Mouse (Mus musculus) heart, embryonic 16.5 days (tissue): ENCODE results near the gene Frs3. TPM values are rescaled to one million over a fixed set of nuclear protein-coding genes. Genes with fewer than 3 reads are reported as not detected.

Experiments
- ATAC-seq: fragments of 200-750 bp; cut with Nextera tagmentation; replicated peaks from 2 replicates; pipeline ENCODE4 v1.8.0; 2017; ENCODE audit warnings: moderate number of reproducible peaks; ENCODE audit not compliant: insufficient read depth, low FRiP score; ENCODE audit errors: extremely low read depth
- H3K27ac ChIP-seq: fragments of 300-500 bp; sonication (generic); 2 replicates; pipeline ENCODE4 v1.5.1; 2014; ENCODE audit warnings: mild to moderate bottlenecking, low read length, control low read depth, moderate library complexity
- H3K27me3 ChIP-seq: fragments of 300-500 bp; sonication (generic); 2 replicates; pipeline ENCODE4 v1.6.1; 2014; ENCODE audit warnings: low read length, mixed read lengths; ENCODE audit not compliant: control insufficient read depth, insufficient read depth
- H3K36me3 ChIP-seq: fragments of 300-500 bp; sonication (generic); 2 replicates; pipeline ENCODE4 v1.6.1; 2014; ENCODE audit not compliant: control insufficient read depth, insufficient read depth
- H3K4me1 ChIP-seq: fragments of 300-500 bp; sonication (generic); 2 replicates; pipeline ENCODE4 v1.6.1; 2014; ENCODE audit warnings: low read length, mixed read lengths; ENCODE audit not compliant: control insufficient read depth, insufficient read depth
- H3K4me2 ChIP-seq: fragments of 300-500 bp; sonication (generic); 2 replicates; pipeline ENCODE4 v1.6.1; 2014; ENCODE audit warnings: low read depth, mild to moderate bottlenecking, control low read depth, low read length
- H3K4me3 ChIP-seq: fragments of 300-500 bp; sonication (generic); 2 replicates; pipeline ENCODE4 v1.5.1; 2014; ENCODE audit warnings: mild to moderate bottlenecking, control low read depth, low read length
- H3K9ac ChIP-seq: fragments of 300-500 bp; sonication (generic); 2 replicates; pipeline ENCODE4 v1.6.1; 2014; ENCODE audit warnings: low read length, control low read depth
- H3K9me3 ChIP-seq: fragments of 300-500 bp; sonication (generic); replicated peaks from 2 replicates; pipeline ENCODE4 v1.6.1; 2016; ENCODE audit warnings: low read length; ENCODE audit not compliant: control insufficient read depth
- WGBS: fragments of 180-500 bp; shearing (Covaris S2); extraction: QIAGEN DNeasy Blood & Tissue Kit; methylation state at CpG from one replicate; pipeline ENCODE4 v1.1.7; 2014; 5-methylcytosine and 5-hydroxymethylcytosine counted together
- polyA plus RNA-seq: library from polyadenylated mRNA; unstranded; fragments of >200 nt; fragmentation: Nextera tagmentation; extraction: Ambion mirVana; gene quantifications from 2 replicates; pipeline ENCODE4 v1.2.1, GENCODE M21; 2015

The Frs3 gene
- polyA plus RNA-seq, 1 experiment from 2014 or later, result 3.9 TPM

DNA sequence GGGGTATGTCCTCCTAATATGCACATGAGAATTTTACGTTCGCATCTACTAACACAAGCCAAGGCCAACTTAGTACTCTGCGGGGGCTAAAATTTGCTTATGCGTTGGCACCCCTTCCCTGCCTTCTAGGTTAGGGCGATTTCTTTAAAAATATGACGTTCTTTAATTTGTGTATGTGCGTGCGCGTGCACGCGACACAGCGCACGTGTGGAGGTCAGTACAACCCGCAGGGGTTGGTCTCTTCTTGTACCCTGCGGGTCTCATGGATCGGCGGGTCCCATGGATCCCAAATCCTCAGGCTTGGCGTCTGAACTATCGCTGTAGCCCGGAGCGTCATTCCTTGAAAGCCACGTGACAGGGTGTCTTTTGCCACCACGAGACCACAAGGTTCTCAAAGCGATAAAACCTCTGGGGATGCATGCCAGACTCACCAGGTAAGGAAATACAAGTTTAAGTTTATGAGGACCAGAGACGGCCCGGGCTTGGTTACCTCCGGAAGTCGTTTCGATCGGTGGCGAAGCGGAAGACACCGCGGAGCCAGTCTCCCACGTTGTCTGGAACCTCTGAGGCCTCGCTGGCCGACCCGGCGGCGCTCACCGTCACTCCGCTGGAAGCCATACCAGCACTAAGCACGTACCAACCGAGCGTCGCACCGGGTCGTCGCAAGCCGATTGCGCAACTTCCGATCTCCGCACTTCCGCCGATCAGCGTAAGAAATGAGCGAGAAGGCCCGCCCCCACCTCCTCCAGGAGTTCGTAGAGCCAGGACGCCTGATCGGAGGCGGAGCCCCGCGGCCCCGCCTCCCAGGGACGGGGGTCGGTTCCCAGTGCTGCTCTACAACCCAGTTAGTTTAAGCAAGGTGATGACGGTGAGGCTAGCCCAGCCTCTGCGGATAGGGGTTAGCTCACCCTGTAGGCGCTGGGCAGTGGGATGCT, 1.2 kb upstream of the Frs3 start:
- Histone ChIP-seq H3K27ac (peak overlapping the region; percentile 86), H3K4me2 (peak overlapping the region; percentile 98), H3K4me1 (peaks cover 13% of the 10 kb centered on the region), H3K9me3 (no peaks in the 10 kb centered on the region), H3K4me3 (peak overlapping the region; percentile 95), H3K9ac (peak overlapping the region; percentile 91), H3K27me3 (no peaks in the 10 kb centered on the region), H3K36me3 (peaks cover 16% of the 10 kb centered on the region)
- WGBS, result under 1% methylated on average over 70 of the region's 70 CpGs
- ATAC-seq, result peak; percentile 82

DNA sequence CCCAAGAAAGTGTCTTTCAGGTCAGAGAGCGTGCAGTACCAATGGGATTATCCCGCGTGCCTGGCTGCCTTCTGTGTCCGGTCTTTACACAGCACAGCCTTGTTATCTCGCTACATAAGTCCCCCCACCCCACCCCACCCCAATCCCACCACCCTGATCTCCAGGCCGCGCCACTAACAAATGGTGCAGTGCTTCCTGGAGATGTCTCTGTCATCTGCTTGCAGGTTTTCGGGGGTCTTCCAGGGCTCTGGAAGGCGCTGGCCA, 554 bp upstream of the Frs3 start, which contains the start of gene Tomm6:
TSS of gene Tomm6 (minus strand) at position 43 of the 264 bp plus-strand sequence.
- H3K9ac ChIP-seq, result peak within 1 kb of the TSS; percentile 91

DNA sequence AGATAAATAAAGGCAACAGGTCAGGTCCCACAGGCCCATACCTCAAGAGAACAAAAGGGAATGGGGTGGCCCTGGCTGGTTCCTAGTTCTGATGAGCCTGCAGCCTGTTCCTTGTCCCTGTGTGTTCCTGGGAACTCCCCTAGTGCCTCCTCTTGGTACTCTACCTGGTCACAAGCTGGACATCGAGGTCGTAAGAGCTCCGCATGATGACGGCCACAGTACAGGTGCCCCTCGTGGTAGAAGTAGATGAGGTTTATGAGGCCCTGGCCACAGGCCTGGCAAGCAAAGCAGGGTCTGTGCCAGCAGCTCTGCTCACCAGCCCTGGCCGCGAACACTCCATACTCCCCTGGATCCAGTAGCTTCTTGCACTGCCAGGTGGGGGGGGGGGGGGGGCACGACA, 1.1 kb downstream of the Frs3 start:
- no peak overlapping the region for H3K4me3 ChIP-seq

More for the DNA sequence above, 554 bp upstream of the Frs3 start, which contains the start of gene Tomm6:
- 0% methylated on average over 9 of the region's 9 CpGs for WGBS
- Histone ChIP-seq H3K4me1 (peaks cover 13% of the 10 kb centered on the region), H3K9me3 (no peaks in the 10 kb centered on the region), H3K4me3 (peak within 1 kb of the TSS; percentile 95), H3K27me3 (no peaks in the 10 kb centered on the region), H3K4me2 (peak within 1 kb of the TSS; percentile 98), H3K27ac (peak within 1 kb of the TSS; percentile 86), H3K36me3 (peaks cover 16% of the 10 kb centered on the region)
- no peak; the same call in 1 of the 2 replicates for ATAC-seq

DNA sequence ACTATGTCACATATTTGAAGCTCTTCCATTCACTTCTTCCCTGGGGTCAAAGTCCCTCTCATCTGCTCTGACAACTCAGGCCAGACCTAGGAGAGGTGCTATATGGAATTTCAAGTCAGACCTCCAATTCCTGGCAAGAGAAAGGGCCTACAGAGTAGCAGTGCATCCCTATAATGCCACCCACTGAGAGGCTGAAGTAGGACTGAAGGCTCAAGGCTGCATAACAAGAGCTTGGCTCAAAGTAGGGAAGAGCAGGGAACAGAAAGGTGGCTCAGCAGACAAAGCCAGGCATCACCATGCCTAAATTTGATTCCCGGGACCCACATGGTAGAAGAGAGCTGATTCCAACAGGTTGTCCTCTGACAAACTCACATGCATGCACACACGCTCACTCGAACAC, 2.8 kb downstream of the Frs3 start:
- Histone ChIP-seq H3K27me3 (peaks cover 3% of the 10 kb centered on the region; the same call in 1 of the 2 replicates), H3K4me2 (no peak overlapping the region), H3K27ac (no peak overlapping the region), H3K9ac (no peak overlapping the region), H3K9me3 (no peaks in the 10 kb centered on the region), H3K4me3 (no peak overlapping the region), H3K4me1 (peaks cover 16% of the 10 kb centered on the region), H3K36me3 (no peaks in the 10 kb centered on the region)
- no peak for ATAC-seq
- 88% methylated on average over 3 of the region's 3 CpGs for WGBS

More for the DNA sequence above, 1.1 kb downstream of the Frs3 start:
- no peak overlapping the region for H3K27ac ChIP-seq
- H3K36me3 ChIP-seq, result peaks cover 9% of the 10 kb centered on the region
- WGBS, result 75% methylated on average over 8 of the region's 8 CpGs
- peaks cover 16% of the 10 kb centered on the region for H3K4me1 ChIP-seq
- H3K9ac ChIP-seq, result no peak overlapping the region
- H3K4me2 ChIP-seq, result no peak overlapping the region
- H3K9me3 ChIP-seq, result no peaks in the 10 kb centered on the region
- no peaks in the 10 kb centered on the region for H3K27me3 ChIP-seq
- ATAC-seq, result no peak

DNA sequence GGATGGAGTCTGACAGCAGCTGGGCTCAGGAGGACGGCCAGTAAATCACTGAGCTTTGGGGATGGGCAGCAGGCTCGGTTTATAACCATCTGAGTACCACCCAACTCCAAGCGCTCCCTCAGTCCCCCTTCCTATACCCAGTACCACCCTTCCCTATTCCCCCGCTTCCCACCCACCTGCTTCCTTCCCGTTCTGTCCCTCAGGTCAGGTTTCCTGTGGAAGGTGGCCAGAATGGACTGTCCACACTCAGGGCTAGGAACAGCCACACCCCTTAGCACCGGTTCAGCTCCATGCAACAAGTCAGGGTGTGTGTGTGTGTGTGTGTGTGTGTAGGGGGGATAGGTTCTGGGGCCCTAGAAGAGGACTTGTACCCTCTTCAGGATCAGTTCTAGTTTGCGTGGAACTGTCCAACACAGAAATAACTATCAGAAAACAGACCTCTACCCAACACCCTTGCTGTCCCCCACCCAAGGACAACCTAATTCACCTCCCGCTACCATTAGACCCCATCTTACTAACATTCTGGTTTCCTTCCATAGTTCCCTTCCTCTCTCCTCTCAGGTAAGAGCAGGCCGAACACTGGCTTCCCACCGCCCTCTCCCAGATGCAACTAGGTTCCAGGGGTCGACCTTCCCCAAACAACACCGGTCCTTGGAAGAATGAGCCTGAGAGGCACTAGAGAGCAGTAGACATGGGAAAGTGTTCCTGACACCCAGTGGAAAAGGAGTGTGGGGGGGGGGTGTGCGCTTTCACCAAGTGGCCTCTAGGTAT, 5.0 kb downstream of the Frs3 start:
- WGBS, result 39% methylated on average over 13 of the region's 13 CpGs
- peak; percentile 2; the same call in 1 of the 2 replicates for ATAC-seq
- H3K4me1 ChIP-seq, result peaks cover 9% of the 10 kb centered on the region
- no peaks in the 10 kb centered on the region for H3K36me3 ChIP-seq
- no peaks in the 10 kb centered on the region for H3K9me3 ChIP-seq
- peak overlapping the region; percentile 95 for H3K4me2 ChIP-seq
- peaks cover 3% of the 10 kb centered on the region; the same call in 1 of the 2 replicates for H3K27me3 ChIP-seq
- peak overlapping the region; percentile 87 for H3K9ac ChIP-seq
- peak overlapping the region; percentile 78 for H3K4me3 ChIP-seq
- no peak overlapping the region for H3K27ac ChIP-seq

DNA sequence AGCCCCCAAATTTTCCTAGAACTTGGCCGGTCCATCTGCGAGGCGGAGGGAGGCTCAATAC, 5.4 kb downstream of the Frs3 start, which contains the start of gene Gm21981:
TSS of gene Gm21981 (minus strand) at position 14 of the 61 bp plus-strand sequence.
- Histone ChIP-seq H3K27me3 (peaks cover 3% of the 10 kb centered on the region; the same call in 1 of the 2 replicates), H3K4me1 (peaks cover 7% of the 10 kb centered on the region), H3K9me3 (no peaks in the 10 kb centered on the region), H3K36me3 (no peaks in the 10 kb centered on the region), H3K4me3 (peak within 1 kb of the TSS; percentile 78), H3K27ac (peak within 1 kb of the TSS; percentile 68), H3K4me2 (peak within 1 kb of the TSS; percentile 95), H3K9ac (peak within 1 kb of the TSS; percentile 87)
- ATAC-seq, result no peak
- 0% methylated on average over 3 of the region's 3 CpGs for WGBS

DNA sequence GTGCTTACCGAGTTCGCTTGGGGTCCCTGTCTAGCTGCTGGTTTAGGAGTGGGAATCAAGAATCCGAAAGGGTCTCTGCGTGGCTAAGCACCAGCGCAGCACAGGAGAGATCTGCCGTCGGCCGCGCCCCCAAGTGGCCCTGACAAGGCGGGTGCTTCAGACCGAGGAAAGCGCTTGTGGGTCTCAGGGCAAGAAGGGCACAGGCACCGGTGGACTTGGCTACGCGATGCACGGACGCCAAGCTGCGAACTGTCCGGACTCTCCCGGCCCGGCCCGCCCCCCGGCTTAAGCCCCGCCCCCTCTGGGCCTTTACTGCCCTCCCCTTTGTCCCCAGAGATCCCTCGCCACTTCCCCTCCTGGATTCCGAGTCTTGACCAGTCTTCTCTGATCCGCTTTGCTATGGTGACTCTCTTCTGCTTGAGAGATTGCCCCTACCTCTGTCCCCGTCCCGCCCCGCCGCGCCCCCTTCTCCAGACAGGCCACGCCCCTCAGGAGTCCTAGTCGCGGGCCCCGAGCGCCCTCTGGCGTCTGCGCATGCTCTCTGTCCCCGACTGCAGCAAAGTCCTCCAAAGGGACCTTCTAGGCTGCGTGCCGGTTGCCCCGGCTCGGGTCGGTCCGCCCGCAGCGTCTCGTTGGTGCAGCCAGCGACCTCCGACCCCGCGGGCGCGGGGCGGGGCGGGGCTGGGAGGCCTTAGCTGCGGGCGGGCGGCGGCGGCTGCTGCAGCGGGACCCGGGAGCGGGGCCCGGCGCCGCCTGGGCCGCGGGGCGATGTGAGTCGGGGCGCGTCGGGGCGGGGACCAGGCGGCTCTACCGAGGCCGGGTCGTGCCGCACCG, 5.9 kb downstream of the Frs3 start, which contains the start of gene Prickle4:
TSS of gene Prickle4 (minus strand) at position 234 of the 834 bp plus-strand sequence.
- Histone ChIP-seq H3K27ac (peak within 1 kb of the TSS; percentile 68), H3K4me3 (peak within 1 kb of the TSS; percentile 78), H3K36me3 (no peaks in the 10 kb centered on the region), H3K9ac (peak within 1 kb of the TSS; percentile 87), H3K4me2 (peak within 1 kb of the TSS; percentile 95), H3K4me1 (peaks cover 3% of the 10 kb centered on the region), H3K9me3 (no peaks in the 10 kb centered on the region), H3K27me3 (peaks cover 3% of the 10 kb centered on the region; the same call in 1 of the 2 replicates)
- WGBS, result under 1% methylated on average over 57 of the region's 82 CpGs
- peak; percentile 96 for ATAC-seq

DNA sequence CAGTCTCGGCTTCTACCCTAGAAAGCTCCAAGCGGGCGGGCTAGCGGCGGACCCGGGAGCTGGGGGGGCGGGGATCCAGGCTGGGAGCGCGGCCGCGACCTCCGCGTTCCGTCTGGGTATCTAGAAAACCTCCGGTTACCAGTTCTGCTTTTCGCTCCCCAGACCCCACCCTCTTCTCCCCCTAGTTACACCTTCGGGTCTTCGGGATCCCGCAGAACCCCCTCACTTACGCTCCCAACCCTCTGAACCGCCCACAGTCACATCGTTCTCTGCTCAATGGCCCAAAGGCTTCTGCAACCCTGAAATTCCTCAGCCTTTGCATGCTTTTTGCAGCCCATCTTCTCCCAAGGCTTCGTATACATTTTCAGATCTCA, 6.5 kb downstream of the Frs3 start:
- no peak for ATAC-seq

More for the DNA sequence above, 6.5 kb downstream of the Frs3 start:
- H3K9ac ChIP-seq, result peak overlapping the region; percentile 87
- H3K4me1 ChIP-seq, result peaks cover 3% of the 10 kb centered on the region; the same call in 1 of the 2 replicates
- WGBS, result 2% methylated on average over 9 of the region's 23 CpGs
- peak overlapping the region; percentile 54; the same call in 1 of the 2 replicates for H3K27ac ChIP-seq
- H3K4me3 ChIP-seq, result peak overlapping the region; percentile 78
- peak overlapping the region; percentile 95 for H3K4me2 ChIP-seq
- H3K9me3 ChIP-seq, result no peaks in the 10 kb centered on the region
- H3K27me3 ChIP-seq, result peaks cover 3% of the 10 kb centered on the region; the same call in 1 of the 2 replicates
- no peaks in the 10 kb centered on the region for H3K36me3 ChIP-seq
